Mouse (Mus musculus): Measurements from ENCODE around the gene Adam34.
"Not testable (repeated sequence)": the region's sequence is repeated elsewhere in the genome, so short reads cannot be mapped to it uniquely, and the experiment has no call there.

Gene Adam34

DNA sequence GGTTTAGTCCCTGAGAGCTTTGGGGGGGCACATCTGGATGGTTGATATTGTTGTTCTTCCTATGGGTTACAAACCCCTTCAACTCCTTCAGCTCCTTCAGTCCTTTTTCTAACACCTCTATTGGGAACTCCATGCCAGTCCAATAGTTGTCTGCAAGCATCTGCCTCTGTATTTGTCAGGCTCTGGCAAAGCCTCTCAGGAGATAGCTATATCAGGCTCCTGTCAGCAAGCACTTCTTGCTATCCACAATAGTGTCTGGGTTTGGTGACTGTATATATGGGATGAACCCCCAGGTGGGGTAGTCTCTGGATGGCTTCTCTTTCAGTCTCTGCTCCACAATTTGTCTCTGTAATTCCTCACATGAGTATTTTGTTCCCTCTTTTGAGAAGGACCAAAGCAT lies at the start of gene Adam34:
Gene Adam34 (minus strand): TSS at position 101 of the 400 bp plus-strand sequence.
- no peak for DNase-seq (ENCODE audit: inconsistent age in 2 of 2, low spot score in 1 of 2)

GRCm38 (mm10) chr8:43627176-43627575 lies 82.7 kb downstream of the Adam34 start, which contains the start of gene Gm5346:
TSS of gene Gm5346 (minus strand) at chr8:43627276.
- DNase-seq (ENCODE audit: inconsistent age in 2 of 2, low spot score in 1 of 2): no peak

- DNase-seq (ENCODE audit: inconsistent age in 2 of 2, low spot score in 1 of 2): no peak
These were observed 93.8 kb downstream of the Adam34 start for GRCm38 (mm10) chr8:43616046-43616445.

- DNase-seq (ENCODE audit: inconsistent age in 2 of 2, low spot score in 1 of 2): not testable (repeated sequence)
These were observed 106.2 kb downstream of the Adam34 start for GRCm38 (mm10) chr8:43603657-43604056.

DNA sequence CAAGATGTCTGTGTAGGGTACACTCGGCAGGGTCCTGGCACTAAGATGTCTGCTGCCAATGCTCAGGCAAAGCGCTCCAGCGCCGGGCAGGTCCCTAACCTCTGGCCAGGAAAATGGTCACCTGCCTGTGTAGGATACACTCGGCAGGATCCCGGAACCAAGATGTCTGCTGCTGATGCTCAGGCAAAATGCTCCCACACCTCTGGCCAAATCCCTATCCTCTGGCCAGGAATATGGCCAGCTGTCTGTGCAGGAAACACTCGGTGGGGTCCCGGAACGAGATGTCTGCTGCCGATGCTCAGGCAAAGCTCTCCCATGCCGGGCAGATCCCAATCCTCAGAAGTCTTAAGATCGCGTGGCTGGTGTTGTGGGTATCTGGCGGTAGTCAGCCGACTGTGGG lies 106.7 kb downstream of the Adam34 start:
- not testable (repeated sequence) for DNase-seq (ENCODE audit: inconsistent age in 2 of 2, low spot score in 1 of 2)

Data from adrenal gland, adult (tissue).